Mouse (Mus musculus): ENCODE data around the gene Taar4.
A peak's percentile ranks its signal among the peaks of the same experiment; 100 is the strongest.

Gene Taar4

DNA sequence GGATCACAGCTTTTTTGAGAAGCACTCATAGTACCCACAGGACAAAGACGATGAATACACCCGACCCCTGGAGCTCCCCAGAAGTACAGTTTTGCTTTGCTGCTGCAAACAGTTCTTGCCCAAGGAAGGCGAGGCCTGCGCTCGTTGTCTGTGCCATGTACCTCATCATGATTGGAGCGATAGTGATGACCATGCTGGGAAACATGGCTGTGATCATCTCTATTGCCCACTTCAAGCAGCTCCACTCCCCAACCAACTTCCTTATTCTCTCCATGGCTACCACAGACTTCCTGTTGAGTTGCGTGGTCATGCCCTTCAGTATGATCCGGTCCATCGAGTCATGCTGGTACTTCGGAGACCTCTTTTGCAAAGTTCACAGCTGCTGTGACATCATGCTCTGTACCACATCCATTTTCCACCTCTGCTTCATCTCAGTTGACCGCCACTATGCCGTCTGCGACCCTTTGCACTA lies at the start of gene Taar4:
Gene Taar4, plus strand, starts transcription at position 51 of the 472 bp plus-strand sequence.
- DNase-seq (ENCODE audit: extremely low read depth, insufficient read length, low spot score), result no peak

DNA sequence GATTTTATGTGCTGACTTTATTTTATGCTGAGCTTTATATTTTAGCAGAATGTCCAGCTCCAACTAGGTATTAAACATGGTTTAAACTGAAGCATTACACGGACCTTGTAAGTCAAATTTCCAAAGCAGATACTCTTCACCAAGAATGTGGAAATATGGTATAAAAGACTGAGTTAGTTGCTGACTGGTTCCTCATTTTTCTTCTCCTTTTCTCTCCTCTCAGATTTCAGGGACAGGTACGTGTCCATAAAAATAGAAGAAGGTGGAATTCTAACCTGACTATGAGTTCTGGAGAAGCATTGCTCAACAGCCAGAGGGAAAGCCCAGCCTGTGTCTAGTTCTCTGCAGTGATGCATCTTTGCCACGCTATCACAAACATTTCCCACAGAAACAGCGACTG lies 40.2 kb upstream of the Taar4 start, which contains the start of gene Taar1:
Gene Taar1, plus strand, starts transcription at position 301 of the 400 bp plus-strand sequence.
- DNase-seq (ENCODE audit: extremely low read depth, insufficient read length, low spot score), result no peak

DNA sequence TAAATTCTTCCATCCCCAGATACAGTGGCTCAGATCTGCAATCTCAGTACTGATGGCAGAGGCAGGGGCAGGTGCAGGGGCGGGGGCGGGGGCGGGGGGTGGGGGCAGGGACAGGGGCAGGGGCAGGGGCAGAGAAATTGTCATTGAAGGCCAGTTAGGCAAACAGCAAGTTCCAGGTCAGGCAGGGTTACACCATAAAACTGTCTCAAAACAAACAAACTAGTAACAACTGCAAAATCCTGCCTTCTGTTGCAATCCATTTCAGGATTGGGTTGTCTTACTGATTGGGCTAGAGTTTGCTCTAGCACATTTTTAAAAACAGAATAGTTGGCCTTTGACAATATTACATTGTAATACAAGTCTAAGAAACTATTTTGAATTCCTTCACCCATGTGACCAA lies 37.8 kb upstream of the Taar4 start:
- DNase-seq (ENCODE audit: extremely low read depth, insufficient read length, low spot score), result no peak

DNA sequence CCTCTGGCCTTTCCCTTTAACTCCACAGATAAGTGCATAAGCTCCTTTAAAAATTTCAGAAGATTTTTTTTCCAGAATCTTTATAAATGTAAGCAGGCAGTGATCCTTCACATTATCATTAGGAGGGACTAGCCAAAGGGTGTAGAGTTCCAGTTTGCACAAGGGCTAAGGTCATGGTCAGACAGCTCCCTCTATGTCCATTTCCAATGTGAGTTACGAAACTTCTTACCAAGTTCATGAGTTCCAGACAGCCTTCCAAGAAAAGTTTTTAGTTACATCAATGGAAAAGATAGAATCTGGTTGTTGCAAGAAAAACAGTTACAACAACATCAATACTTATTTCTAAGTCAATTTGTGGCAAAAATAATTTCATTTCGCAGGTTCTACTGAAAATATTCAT lies 36.4 kb upstream of the Taar4 start:
- DNase-seq (ENCODE audit: extremely low read depth, insufficient read length, low spot score), result no peak

DNA sequence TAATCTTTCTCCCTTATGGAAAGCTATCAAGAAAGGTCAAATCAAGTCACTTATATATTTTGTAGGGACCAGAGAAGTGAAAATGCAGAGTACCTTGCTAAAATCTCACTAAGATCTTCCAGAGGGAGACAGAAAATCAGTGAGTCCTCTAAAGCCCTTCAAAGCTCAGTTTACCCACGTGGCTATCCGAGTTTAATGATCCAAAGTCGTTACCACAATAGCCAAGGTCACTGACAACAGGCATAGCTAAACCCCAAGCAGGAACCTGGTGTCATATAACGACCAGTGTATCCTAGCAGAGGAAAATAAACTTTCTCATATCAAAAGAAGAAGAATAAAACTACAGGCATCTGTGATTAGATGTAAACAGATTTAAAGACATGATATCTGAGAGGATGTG lies 22.7 kb upstream of the Taar4 start:
- no peak for DNase-seq (ENCODE audit: extremely low read depth, insufficient read length, low spot score)

DNA sequence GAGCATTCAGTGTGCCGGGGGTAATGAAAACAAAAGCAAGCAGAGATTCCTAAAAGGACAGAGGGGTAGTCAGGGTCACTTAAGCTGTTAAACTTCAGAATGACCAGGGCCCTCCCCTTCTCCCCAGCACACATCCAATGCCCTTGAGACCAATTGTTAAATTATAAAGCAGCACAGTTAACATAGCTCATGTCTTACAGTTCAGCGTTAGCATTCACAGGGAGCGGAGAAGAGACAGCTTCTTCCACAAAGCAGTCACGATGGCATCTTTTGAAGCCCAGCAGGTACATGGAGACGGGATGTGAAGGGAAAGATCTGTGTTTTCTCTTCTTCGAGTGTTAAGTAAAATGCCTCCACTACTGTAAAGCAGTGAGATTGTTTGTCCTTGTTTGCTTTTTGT lies 22.0 kb upstream of the Taar4 start, which contains the start of gene Taar2:
Gene Taar2, plus strand, starts transcription at position 261 of the 400 bp plus-strand sequence.
- no peak for DNase-seq (ENCODE audit: extremely low read depth, insufficient read length, low spot score)

DNA sequence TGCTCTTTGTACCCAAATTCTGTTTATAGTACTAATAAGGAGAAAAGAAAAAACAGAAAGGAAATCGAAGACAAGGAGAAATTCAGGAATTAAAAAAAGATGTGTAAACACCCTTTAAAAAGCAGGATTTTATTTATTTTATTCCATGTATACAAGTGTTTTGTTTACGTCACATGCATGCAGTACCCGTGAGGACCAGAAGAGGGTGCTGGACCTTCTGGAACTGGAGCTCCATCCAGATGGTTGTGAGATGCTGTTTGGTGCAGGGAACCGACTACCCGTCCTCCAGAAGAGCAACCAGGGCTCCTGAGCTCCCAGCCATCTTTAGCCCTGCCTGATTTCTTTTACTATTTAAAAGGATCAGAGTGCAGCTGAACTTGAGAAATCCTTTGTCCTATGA lies 17.8 kb upstream of the Taar4 start:
- no peak for DNase-seq (ENCODE audit: extremely low read depth, insufficient read length, low spot score)

DNA sequence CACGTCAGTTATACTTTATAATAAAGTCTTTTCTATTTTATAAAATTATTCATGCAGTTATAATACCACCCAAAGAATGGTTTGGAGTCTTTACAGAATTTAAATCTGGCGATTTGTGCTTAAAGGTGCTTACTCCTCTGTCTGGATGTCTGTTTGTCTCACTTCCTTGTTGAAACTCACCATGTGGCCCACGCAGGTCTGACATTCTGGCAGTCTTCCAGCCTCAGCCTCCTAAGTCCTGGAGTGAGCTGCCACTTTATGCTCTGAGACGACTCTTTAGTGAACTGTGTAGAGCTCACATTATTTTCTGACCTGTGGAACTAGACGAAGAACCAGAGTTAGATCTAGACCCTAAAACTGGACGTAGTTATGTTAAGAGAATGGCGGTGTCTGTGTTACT lies 12.3 kb upstream of the Taar4 start:
- no peak for DNase-seq (ENCODE audit: extremely low read depth, insufficient read length, low spot score)

DNA sequence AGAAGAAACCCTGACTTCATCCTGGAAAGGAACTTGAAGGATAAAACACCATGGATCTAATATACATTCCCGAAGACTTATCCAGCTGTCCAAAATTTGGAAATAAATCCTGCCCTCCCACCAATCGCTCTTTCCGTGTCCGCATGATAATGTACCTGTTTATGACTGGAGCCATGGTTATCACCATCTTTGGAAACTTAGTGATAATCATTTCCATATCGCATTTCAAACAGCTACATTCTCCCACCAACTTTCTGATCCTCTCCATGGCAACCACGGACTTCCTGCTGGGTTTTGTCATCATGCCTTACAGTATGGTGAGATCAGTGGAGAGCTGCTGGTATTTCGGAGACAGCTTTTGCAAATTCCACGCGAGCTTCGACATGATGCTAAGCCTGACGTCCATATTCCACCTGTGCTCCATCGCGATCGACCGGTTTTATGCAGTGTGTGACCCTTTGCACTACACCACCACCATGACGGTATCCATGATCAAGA lies 10.7 kb upstream of the Taar4 start, which contains the start of gene Taar3:
Gene Taar3, plus strand, starts transcription at position 51 of the 498 bp plus-strand sequence.
- DNase-seq (ENCODE audit: extremely low read depth, insufficient read length, low spot score), result no peak

DNA sequence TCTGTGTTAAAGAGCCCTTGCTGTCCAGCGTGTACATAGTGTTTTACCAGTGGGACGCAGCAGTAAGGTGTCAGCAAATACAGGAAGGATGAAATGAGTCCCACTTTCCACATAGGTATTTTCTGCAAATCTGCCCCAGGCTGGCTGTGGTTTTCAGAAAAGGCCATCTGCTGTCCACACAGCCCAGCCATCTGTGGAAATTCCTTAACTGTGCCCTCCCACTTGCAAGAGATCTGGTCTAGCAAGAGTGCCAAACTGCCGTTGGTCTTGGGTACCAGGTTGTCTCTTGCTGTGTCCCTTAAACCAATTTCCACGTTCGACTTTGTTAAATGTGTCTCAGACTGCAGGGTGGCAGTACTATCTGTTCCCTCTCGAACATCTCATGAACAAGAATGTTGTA lies 8.6 kb upstream of the Taar4 start:
- DNase-seq (ENCODE audit: extremely low read depth, insufficient read length, low spot score), result no peak

DNA sequence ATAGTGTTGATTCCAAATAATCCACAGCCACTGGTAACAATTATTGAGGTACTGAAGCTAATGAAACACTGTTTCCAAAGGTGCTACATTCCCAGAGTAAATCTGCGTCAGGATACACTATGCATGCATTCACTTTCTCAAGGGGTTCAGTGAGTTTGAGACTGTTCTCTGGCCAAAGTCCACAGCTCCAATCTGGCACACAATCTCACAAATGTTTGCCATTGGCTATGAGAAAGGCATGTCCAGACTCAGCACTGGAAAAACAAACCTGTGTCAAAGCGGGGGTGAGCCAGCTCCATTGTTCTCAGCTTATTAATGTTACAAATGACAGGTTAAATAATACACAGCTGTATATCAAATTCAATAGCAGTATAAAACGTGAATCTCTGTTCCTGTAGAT lies 1.2 kb upstream of the Taar4 start:
- no peak for DNase-seq (ENCODE audit: extremely low read depth, insufficient read length, low spot score)

DNA sequence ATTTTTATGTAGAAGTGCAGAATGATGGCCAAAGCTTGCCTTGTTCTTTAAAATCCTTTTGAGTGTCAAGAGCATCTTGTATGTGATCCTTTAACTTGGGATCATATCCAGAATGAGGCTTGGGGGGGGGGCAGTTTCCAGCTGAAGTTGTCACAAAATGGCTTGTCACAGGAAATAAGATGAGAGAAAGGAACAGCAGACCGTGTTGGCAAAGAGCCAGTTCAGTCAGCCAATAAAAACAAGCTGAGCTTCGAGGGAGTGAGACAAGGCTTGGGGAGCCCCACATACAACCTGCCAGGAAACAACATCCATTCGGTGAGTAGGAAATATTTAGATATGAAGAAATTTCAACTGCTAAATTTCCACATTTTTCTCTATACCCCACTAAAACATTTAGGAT lies 3.1 kb downstream of the Taar4 start:
- no peak for DNase-seq (ENCODE audit: extremely low read depth, insufficient read length, low spot score)

DNA sequence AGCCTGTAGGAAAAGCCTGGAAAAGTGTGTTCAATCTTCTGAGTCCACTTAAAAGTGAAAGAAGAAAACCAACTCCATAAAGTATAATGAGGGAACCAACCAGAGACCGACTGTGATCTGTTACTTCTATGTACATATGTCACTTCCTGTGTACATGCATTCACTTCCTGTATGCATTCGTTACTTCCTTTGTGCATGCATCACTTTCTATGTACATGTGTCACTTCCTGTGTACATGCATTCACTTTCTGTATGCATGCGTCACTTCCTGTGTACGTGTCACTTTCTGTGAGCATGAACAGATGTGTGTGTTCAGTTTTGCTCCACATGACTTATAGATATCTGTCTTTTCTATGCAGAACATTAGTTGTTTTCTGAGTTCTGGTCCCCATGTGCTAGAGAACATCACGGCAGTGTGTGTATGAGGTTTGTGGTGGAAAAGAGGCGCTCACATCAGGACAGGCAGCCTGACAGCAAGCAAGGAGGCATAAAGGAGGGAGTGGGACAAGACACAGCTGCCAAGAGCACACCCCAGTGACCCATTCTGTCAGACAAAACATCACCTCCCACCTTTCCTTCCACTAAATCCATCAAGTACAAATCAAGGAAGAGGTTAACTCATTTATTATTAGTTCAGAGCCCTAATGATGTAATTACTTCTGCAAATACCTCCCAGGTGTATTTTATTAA lies 4.8 kb downstream of the Taar4 start:
- no peak for DNase-seq (ENCODE audit: extremely low read depth, insufficient read length, low spot score)

DNA sequence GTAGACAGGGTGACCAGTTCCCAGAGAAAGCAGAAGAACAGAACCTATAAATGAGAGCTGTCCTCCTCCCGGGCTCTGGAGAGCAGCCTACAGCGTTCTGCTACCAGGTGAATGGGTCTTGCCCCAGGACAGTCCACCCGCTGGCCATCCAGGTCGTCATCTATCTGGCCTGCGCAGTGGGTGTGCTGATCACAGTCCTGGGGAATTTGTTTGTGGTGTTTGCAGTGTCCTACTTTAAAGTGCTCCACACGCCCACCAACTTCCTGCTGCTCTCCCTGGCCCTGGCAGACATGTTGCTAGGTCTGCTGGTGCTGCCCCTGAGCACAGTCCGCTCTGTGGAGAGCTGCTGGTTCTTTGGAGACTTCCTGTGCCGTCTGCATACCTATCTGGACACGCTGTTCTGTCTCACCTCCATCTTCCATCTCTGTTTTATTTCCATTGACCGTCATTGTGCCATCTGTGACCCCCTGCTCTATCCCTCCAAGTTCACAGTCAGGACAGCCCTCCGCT lies 10.4 kb downstream of the Taar4 start, which contains the start of gene Taar5:
Gene Taar5, plus strand, starts transcription at position 51 of the 510 bp plus-strand sequence.
- DNase-seq (ENCODE audit: extremely low read depth, insufficient read length, low spot score), result no peak

DNA sequence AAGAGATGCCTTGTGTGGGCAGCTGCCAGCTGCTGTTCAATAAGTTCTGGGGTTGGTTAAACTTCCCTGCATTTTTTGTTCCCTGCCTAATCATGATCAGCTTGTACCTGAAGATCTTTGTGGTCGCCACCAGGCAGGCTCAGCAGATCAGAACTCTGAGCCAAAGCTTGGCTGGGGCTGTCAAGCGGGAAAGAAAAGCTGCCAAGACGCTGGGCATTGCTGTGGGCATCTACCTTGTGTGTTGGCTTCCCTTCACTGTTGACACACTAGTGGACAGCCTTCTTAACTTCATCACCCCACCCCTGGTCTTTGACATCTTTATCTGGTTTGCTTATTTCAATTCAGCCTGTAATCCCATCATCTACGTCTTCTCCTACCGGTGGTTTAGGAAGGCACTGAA lies 11.0 kb downstream of the Taar4 start:
- DNase-seq (ENCODE audit: extremely low read depth, insufficient read length, low spot score), result no peak

DNA sequence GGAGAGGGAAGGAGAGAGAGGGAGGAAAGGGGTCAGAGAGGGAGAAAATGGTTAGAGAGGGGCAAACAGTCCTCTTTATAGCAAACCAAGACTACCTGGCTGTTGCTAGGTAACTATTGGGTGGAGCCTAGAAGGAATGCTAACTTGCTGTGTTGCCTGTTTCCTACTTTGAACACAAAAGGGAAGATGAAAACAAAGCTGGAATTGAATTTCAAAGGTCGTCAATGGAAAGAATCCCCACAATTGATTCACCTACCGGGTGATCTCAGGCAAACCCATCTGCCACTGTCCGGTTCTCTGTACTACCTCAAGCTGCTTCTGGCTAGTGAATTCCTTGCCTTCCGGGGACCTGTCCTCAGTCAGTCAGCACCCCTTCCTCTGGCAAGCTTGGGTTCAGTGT lies 17.7 kb downstream of the Taar4 start:
- DNase-seq (ENCODE audit: extremely low read depth, insufficient read length, low spot score), result no peak

DNA sequence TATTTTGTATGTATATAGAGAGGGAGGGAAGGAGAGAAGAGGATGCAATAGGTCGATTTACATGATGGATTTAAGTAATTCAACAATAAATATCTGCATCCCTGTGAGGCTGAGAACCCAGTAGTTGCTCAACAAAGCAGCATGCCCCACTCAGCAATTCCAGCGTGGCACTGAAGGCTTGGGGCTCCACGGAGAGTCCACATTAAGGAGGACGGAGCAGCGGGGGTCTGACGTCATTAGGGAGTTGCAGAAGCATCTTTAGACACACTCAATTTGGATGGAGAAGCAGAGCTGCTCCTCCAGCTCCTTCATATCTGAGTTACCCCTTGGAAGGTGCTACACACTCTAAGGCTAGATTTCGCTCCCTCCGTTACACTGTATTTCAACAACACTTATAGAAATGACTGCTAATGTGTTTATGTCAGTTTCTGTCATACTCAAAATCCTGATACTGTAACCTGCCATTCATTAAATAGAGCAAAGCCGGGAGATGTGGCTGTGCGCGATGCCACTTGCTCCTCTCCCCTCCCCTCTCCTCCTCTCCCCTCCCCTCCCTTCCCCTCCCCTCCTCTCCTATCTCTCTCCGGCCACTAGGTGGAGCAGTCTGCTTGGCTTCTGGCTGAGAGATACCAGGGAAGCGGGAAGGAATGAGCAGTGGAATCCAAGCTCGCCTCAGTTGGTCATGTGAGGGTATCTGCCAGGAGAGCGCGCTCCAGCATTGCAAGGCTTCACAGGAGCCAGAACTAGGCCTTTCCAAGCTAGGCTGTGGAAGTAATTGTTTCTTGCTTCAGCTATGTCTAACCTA lies 18.8 kb downstream of the Taar4 start:
- peak; percentile 38 for DNase-seq (ENCODE audit: extremely low read depth, insufficient read length, low spot score)

DNA sequence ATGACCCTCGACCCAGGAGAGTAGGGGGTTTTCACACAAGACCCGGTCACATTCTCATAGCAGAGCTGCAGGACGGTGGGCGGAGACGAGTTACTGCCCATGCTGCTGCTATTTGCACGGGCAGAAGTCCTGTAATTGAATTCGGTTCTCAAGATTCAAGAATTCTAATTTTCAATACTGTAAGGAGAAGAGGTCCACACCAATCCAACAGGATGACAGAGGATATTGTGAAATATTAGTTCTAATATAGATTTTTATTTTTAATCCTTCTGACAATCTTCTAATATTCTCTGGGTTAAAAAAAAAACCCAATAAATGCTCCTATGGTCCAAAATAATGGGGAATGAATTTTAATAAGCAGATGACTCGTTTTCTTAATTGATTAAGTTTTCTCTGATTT lies 25.3 kb downstream of the Taar4 start, which contains the start of gene Taar6:
Gene Taar6, minus strand, starts transcription at position 101 of the 400 bp plus-strand sequence.
- DNase-seq (ENCODE audit: extremely low read depth, insufficient read length, low spot score), result no peak

DNA sequence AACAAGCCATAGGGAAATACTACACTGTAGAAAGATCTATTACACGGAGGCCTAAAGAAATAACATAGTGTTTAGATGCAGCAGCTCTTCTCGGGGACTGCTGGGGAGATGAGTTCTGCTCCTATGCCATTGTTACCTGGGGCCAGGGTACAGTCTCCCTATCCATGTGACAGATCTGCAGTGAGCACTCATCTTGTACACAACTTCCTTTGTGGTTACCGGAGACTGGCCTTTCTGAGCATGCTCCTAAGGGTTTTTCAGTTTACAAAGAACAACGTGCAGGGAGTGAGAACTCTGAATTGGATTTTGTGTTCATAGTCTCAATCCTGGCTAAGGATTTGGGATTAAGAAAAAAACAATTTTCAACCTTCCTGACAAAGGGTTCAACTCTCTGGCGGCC lies 26.1 kb downstream of the Taar4 start:
- no peak for DNase-seq (ENCODE audit: extremely low read depth, insufficient read length, low spot score)

DNA sequence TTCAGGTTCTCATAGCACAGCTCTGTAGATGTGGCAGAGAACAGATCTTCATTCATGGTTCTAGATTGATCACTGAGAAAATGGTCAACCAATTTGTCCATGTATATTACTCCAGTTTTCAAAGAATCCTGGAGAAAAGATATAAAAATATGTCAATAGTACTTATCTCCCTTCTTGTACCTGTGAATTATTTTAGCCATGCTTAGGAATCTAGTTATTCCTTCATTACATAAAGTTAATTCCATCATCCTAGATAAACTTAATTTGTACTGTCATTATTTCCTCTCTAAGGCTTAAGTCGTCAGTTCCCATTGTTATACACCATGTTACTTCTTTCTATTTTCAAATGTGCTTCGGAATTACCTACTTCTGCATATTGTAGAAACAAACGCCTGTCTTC lies 33.1 kb downstream of the Taar4 start, which contains the start of gene Taar7a:
Gene Taar7a, minus strand, starts transcription at position 101 of the 400 bp plus-strand sequence.
- no peak for DNase-seq (ENCODE audit: extremely low read depth, insufficient read length, low spot score)

DNA sequence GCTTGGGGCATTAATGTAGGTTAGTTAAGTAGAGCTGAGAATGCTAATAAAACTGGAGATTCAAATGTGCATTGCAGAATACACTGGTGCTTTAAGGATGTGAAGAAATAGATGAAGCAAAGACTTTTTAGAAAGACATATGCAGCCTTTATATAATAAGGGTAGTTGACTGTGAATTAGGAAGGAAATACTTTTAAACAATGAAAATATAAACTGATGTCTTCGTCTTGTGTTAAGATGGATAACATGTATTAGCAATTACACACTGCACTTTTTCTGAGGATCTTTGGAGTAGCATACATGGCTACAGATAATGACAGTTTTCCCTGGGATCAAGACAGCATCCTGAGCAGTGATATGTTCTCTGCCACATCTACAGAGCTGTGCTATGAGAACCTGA lies 39.3 kb downstream of the Taar4 start, which contains the start of gene Taar7b:
Gene Taar7b, plus strand, starts transcription at position 301 of the 400 bp plus-strand sequence.
- no peak for DNase-seq (ENCODE audit: extremely low read depth, insufficient read length, low spot score)
